Mouse (Mus musculus) thymus, postnatal 0 days (tissue): ENCODE results near the gene Cdkl3. TPM values are rescaled to one million over a fixed set of nuclear protein-coding genes. Genes with fewer than 3 reads are reported as not detected.

Experiments
- DNase-seq: peaks from one replicate; pipeline ENCODE4 v3.0.0-alpha.2; 2015; ENCODE audit warnings: low spot score
- polyA plus RNA-seq: library from polyadenylated mRNA; unstranded; fragments of >200 nt; fragmentation: Nextera tagmentation; extraction: Ambion mirVana; gene quantifications from 2 replicates; pipeline ENCODE4 v1.2.1, GENCODE M21; 2015

Gene Cdkl3
- polyA plus RNA-seq, 1 experiment from 2014 or later: 12.2 TPM

DNA sequence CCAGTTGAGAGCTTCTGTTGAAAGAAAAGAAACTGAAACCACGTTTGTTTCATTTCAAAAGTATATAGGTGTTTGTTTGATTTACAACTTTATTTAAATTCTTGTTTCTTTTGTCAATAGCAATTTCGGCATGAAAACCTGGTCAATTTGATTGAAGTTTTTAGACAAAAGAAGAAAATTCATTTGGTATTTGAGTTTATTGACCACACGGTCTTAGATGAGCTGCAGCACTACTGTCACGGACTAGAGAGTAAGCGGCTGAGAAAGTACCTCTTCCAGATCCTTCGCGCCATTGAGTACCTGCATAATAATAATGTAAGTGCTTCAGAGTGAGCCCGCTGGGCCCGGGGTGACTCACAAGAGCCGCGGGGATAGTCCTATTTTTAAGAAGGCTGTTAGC lies 7.0 kb downstream of the Cdkl3 start:
- no peak for DNase-seq

- DNase-seq: no peak
Observed at GRCm38 (mm10) chr11:52011541-52011940, 7.5 kb downstream of the Cdkl3 start.

DNA sequence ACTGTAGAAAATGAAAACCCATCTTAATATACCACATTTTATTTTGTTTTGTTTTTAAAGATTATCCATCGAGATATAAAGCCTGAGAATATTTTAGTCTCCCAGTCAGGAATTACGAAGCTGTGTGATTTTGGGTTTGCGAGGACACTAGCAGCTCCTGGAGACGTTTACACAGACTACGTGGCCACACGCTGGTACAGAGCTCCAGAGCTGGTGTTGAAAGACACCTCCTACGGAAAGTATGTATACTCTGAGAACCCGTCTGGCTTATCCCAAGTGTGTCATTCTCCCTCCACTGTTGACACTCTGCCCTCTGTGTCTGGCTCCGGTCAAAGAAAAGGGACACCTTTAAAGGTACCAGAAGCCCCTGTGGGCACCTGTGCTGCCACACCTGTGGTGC lies 14.2 kb downstream of the Cdkl3 start:
- no peak for DNase-seq

DNA sequence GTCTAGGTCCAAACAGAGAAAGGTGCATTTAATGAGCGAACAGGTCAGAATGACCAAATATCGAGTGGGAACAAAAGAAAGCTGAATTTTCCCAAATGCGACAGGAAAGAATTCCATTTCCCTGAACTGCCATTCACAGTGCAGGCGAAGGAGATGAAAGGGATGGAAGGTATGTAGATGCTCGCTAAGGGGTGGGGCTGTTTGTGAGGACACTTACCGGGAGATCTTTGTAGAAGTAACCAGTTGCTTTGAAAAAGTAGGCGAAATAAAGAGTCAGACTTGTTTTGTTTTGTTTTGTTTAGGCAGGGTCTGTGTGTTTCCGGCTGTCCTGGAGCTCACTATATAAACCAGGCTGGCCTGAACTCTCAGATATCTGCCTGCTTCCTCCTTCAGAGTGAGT lies 28.3 kb downstream of the Cdkl3 start:
- no peak for DNase-seq

GRCm38 (mm10) chr11:52033953-52034352 lies 29.9 kb downstream of the Cdkl3 start:
- no peak for DNase-seq

GRCm38 (mm10) chr11:52035905-52036304 lies 31.9 kb downstream of the Cdkl3 start:
- DNase-seq: peak; percentile 74

- no peak for DNase-seq
Observed at GRCm38 (mm10) chr11:52037659-52038058, 33.6 kb downstream of the Cdkl3 start.

DNA sequence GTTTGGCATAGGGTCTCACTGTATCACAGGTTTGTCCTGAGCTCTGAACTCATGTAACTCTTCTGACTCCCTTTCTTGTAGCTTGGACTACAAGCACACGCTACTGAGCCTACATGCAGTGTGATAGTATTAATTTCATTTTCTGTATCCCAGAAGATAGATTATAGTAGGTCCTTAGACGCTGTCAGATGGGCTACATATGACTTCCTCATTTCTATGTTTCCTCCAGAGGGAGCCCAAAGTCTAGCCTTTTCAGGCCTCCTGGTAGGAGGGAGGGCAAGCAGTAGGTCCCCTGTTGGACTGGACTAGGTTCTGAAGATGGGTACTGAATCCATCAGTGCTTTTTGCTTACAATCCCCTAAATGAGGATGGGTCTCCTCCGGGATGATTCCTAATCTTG lies 39.2 kb downstream of the Cdkl3 start:
- DNase-seq: no peak

GRCm38 (mm10) chr11:52044156-52044555 lies 40.1 kb downstream of the Cdkl3 start:
- no peak for DNase-seq

GRCm38 (mm10) chr11:52046446-52047165 lies 42.6 kb downstream of the Cdkl3 start:
- DNase-seq: peak; percentile 51

- no peak for DNase-seq
Observed at GRCm38 (mm10) chr11:52053371-52053770, 49.4 kb downstream of the Cdkl3 start.

- no peak for DNase-seq
Observed at GRCm38 (mm10) chr11:52054728-52055127, 50.7 kb downstream of the Cdkl3 start.

GRCm38 (mm10) chr11:52056198-52056597 lies 52.2 kb downstream of the Cdkl3 start:
- DNase-seq: no peak

- no peak for DNase-seq
Observed at GRCm38 (mm10) chr11:52059001-52059400, 55.0 kb downstream of the Cdkl3 start.

DNA sequence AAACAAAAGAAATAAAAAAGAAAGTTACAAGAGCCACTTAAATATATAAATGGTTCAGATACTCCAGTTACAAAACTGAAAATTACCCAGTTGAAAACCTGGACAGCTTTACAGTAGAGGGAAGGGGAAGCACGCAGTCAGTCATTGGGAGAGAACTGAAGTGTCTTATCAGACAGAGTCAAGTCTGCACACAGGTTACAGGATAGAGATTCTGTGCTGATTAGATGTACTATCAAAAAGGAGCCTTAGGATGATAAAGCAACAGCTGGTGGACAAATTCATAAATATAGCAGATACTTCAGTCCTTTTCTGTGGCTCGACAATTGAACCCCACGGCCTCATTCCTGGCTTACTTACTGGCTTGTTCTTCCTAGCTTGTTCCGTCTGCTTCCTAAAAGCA lies 56.3 kb downstream of the Cdkl3 start:
- no peak for DNase-seq

DNA sequence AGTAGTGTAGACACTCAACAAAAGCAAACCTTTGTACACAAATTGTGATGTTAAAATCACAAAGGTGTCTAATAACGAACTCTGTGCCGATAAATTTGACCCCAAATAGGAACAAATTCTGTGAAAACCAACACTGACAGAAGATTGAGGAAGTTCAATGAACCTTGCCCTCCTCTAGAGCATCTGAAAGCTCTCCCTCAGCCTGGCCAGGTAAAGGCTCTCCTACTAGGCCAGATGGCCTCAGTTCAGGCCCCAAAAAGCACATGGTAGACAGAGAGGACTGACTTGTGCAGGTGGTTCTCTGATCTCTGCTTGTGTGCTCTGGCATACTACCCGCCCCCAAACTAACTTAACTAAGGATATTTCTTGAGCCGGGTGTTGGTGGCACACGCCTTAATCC lies 58.4 kb downstream of the Cdkl3 start:
- DNase-seq: no peak

GRCm38 (mm10) chr11:52064398-52064797 lies 60.4 kb downstream of the Cdkl3 start:
- DNase-seq: peak; percentile 47

- peak; percentile 68 for DNase-seq
Observed at GRCm38 (mm10) chr11:52065841-52066240, 61.8 kb downstream of the Cdkl3 start.

GRCm38 (mm10) chr11:52071768-52072167 lies 67.7 kb downstream of the Cdkl3 start:
- DNase-seq: peak; percentile 32

DNA sequence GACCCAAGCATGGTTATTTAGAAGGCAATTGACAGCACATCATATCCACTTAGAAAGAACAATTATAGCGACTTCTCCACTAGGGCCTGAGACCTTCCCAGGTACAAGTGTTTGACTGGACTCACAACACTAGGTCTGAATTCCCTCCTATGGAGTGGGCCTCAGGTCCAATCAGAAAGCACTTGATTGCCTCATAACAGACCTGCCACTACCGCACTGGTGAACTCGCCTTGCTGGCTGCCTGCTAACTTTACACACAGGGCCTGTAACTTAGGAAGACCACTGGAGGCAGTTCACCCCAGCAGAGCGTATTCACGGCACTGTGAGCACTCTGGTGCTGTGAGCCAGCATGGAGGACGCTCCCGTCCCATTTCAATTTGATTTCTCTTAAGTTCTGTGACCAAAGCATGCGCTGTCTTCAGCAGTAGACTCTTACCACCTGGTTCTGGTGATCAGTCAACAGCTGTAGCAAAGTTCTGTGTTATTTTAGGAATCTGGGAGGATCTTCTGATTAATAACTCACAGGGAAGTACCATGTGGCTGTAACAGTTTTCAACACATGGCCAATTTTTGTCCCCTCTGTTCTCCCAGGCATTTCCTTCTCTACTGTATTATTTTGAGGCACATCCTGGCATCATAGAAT lies 69.6 kb downstream of the Cdkl3 start:
- DNase-seq: peak; percentile 16

DNA sequence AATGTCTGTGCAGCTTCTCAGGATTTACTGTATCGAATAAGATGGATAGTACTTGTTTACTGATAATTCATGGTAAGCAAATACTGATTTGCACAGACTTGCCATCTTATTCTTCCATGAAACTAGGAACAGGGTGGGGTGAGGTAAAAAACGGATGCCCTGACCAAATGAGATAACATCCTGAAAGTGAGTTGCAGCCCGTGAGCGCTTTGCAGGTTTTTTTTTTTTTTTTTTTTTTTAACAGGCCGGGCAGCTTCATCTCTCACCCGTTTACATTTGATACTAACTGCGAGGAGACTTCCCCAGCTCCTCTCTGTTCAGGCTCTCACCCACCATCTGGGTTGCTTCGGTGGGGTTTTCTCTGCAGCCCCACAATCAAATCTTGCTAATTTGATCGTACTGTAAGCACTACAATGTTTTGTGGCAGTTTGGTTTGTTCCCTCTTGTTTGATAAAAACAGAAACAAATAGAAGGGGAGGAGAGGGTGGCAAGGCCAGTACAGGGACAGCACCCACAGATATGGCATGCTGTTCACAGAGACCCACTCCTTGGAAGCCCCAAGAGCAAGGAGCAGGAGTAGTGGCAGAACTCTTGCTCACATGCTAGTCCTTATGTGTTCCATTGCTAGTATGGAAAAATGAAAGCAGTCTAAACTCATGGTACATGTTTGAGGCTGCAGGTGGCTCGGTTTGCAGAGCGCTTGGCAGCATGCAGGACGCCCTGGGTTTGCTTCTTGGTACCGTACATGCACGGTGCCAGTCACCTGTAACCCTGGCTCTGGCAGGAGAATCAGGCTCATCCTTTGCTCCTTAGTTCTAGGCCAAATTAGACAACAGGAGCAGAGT lies 70.8 kb downstream of the Cdkl3 start:
- DNase-seq: peak; percentile 49
